Mouse (Mus musculus) limb, embryonic 12.5 days (tissue): ENCODE data around the gene Lgr4. TPM values are rescaled to one million over a fixed set of nuclear protein-coding genes. Genes with fewer than 3 reads are reported as not detected.

Experiments
- ATAC-seq: fragments of 200-750 bp; cut with Nextera tagmentation; 2 replicates; pipeline ENCODE4 v1.8.0; 2017; ENCODE audit warnings: low read depth, moderate TSS enrichment; ENCODE audit not compliant: insufficient number of reproducible peaks, insufficient read depth, low FRiP score, low TSS enrichment
- H3K27ac ChIP-seq: fragments of 300-500 bp; sonication (generic); 2 replicates; pipeline ENCODE4 v1.5.1; 2016; ENCODE audit warnings: mild to moderate bottlenecking, moderate library complexity
- H3K27me3 ChIP-seq: fragments of 300-500 bp; sonication (generic); 2 replicates; pipeline ENCODE4 v1.6.1; 2016; ENCODE audit warnings: mild to moderate bottlenecking, moderate library complexity
- H3K36me3 ChIP-seq: fragments of 300-500 bp; sonication (generic); 2 replicates; pipeline ENCODE4 v1.6.1; 2016; ENCODE audit warnings: mild to moderate bottlenecking, moderate library complexity
- H3K4me1 ChIP-seq: fragments of 300-500 bp; sonication (generic); replicated peaks from 2 replicates; pipeline ENCODE4 v1.6.1; 2016
- H3K4me2 ChIP-seq: fragments of 300-500 bp; sonication (generic); 2 replicates; pipeline ENCODE4 v1.6.1; 2016; ENCODE audit warnings: mild to moderate bottlenecking, moderate library complexity
- H3K4me3 ChIP-seq: fragments of 300-500 bp; sonication (generic); replicated peaks from 2 replicates; pipeline ENCODE4 v1.5.1; 2016; ENCODE audit warnings: mild to moderate bottlenecking
- H3K9ac ChIP-seq: fragments of 300-500 bp; sonication (generic); replicated peaks from 2 replicates; pipeline ENCODE4 v1.6.1; 2016; ENCODE audit warnings: mild to moderate bottlenecking, moderate library complexity
- H3K9me3 ChIP-seq: fragments of 300-500 bp; sonication (generic); 2 replicates; pipeline ENCODE4 v1.6.1; 2016; ENCODE audit warnings: mild to moderate bottlenecking, moderate library complexity
- WGBS: fragments of 180-500 bp; shearing (Covaris S2); methylation state at CpG from one replicate; pipeline ENCODE4 v1.1.7; 2016; 5-methylcytosine and 5-hydroxymethylcytosine counted together
- polyA plus RNA-seq: library from polyadenylated mRNA; unstranded; fragments of >200 nt; fragmentation: Nextera tagmentation; extraction: Ambion mirVana; gene quantifications from 2 replicates; pipeline ENCODE4 v1.2.1, GENCODE M21; 2016

The Lgr4 gene
- polyA plus RNA-seq, 1 experiment from 2014 or later = 22.1 TPM

- ATAC-seq = no peak
- H3K36me3 ChIP-seq = peaks cover 36% of the 10 kb centered on the region
- no peaks in the 10 kb centered on the region; the same call in 1 of the 2 replicates for H3K4me1 ChIP-seq
- H3K4me3 ChIP-seq = no peak overlapping the region
- WGBS = 72% methylated on average over 7 of the region's 7 CpGs
- 0 out of 2 replicates have a peak, but pooled peaks cover 2% of the 10 kb centered on the region for H3K27me3 ChIP-seq
- no peak overlapping the region for H3K9ac ChIP-seq
- H3K9me3 ChIP-seq = no peaks in the 10 kb centered on the region
- H3K4me2 ChIP-seq = no peak overlapping the region
- H3K27ac ChIP-seq = no peak overlapping the region
These were observed 14.6 kb upstream of the Lgr4 start for GRCm38 (mm10) chr2:109902869-109903268.

- Histone ChIP-seq H3K36me3 (peaks cover 23% of the 10 kb centered on the region), H3K4me1 (peaks cover 5% of the 10 kb centered on the region; the same call in 1 of the 2 replicates), H3K27ac (no peak overlapping the region), H3K4me2 (no peak overlapping the region), H3K4me3 (no peak overlapping the region), H3K27me3 (0 out of 2 replicates have a peak, but pooled peaks cover 2% of the 10 kb centered on the region), H3K9me3 (no peaks in the 10 kb centered on the region), H3K9ac (no peak overlapping the region)
- no peak for ATAC-seq
- 0% methylated on average over 7 of the region's 7 CpGs for WGBS
These were observed 13.2 kb upstream of the Lgr4 start for GRCm38 (mm10) chr2:109904171-109904821.

DNA sequence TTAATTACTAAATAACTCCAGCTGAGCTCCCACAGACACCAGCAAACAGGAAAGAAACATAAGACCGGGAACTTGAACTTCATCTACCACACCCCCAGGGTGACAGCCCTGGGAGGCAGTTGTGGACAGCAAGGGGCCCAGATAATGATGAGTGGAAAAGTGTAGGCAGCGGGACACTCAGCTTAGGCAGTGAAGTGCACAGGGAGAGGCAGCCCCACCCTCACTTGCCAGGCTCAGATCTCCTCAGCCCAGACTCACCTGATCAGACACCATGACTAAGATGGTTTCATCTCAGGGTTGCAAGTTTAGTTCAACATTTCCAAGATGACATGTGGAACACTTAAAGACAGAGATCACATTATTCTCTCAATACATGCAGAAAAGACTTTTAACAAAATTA lies 8.3 kb upstream of the Lgr4 start:
- no peaks in the 10 kb centered on the region for H3K36me3 ChIP-seq
- no peak overlapping the region for H3K4me2 ChIP-seq
- no peak overlapping the region for H3K9ac ChIP-seq
- no peak for ATAC-seq
- H3K27me3 ChIP-seq = 0 out of 2 replicates have a peak, but pooled peaks cover 2% of the 10 kb centered on the region
- 63% methylated on average over 2 of the region's 2 CpGs for WGBS
- H3K4me3 ChIP-seq = no peak overlapping the region
- peaks cover 4% of the 10 kb centered on the region; the same call in 1 of the 2 replicates for H3K9me3 ChIP-seq
- no peak overlapping the region for H3K27ac ChIP-seq
- H3K4me1 ChIP-seq = peaks cover 5% of the 10 kb centered on the region; the same call in 1 of the 2 replicates

- H3K36me3 ChIP-seq = no peaks in the 10 kb centered on the region
- peaks cover 4% of the 10 kb centered on the region; the same call in 1 of the 2 replicates for H3K9me3 ChIP-seq
- WGBS = 81% methylated on average over 8 of the region's 8 CpGs
- H3K4me1 ChIP-seq = peaks cover 10% of the 10 kb centered on the region
- H3K27ac ChIP-seq = no peak overlapping the region
- H3K4me2 ChIP-seq = no peak overlapping the region
- no peak for ATAC-seq
- H3K9ac ChIP-seq = no peak overlapping the region
- H3K27me3 ChIP-seq = no peaks in the 10 kb centered on the region
- H3K4me3 ChIP-seq = no peak overlapping the region
These were observed 5.2 kb upstream of the Lgr4 start for GRCm38 (mm10) chr2:109912216-109912615.

DNA sequence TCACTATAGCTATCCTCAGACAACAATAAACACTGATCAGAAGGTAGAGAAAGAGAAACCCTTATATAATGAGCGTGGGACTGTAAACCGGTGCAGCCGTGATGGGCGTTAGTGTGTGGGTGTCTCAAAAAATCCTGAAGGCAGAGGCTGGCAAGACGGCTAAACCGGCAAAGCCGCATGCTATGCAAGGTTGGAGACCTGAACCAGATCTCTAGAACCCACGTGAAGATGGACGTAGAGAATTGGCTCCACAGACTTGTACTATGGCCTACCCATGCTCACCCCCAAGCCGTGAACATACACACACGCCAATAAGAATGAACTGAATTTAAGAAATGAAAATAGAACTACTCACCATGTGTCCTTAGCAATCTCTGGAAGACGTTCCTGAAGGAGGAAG lies 4.7 kb upstream of the Lgr4 start:
- no peak overlapping the region for H3K4me2 ChIP-seq
- no peak for ATAC-seq
- H3K4me1 ChIP-seq = peaks cover 10% of the 10 kb centered on the region
- peaks cover 4% of the 10 kb centered on the region; the same call in 1 of the 2 replicates for H3K9me3 ChIP-seq
- no peaks in the 10 kb centered on the region for H3K36me3 ChIP-seq
- no peak overlapping the region for H3K27ac ChIP-seq
- WGBS = 84% methylated on average over 12 of the region's 12 CpGs
- no peak overlapping the region for H3K4me3 ChIP-seq
- H3K9ac ChIP-seq = no peak overlapping the region
- no peaks in the 10 kb centered on the region for H3K27me3 ChIP-seq

- peaks cover 4% of the 10 kb centered on the region; the same call in 1 of the 2 replicates for H3K9me3 ChIP-seq
- no peaks in the 10 kb centered on the region for H3K27me3 ChIP-seq
- H3K4me1 ChIP-seq = peaks cover 10% of the 10 kb centered on the region
- H3K36me3 ChIP-seq = no peaks in the 10 kb centered on the region
- no peak for ATAC-seq
- H3K9ac ChIP-seq = no peak overlapping the region
- no peak overlapping the region for H3K4me3 ChIP-seq
- H3K4me2 ChIP-seq = no peak overlapping the region
- H3K27ac ChIP-seq = no peak overlapping the region
- WGBS = 65% methylated on average over 8 of the region's 8 CpGs
These were observed 4.2 kb upstream of the Lgr4 start for GRCm38 (mm10) chr2:109913241-109913640.

- H3K9me3 ChIP-seq = peaks cover 4% of the 10 kb centered on the region; the same call in 1 of the 2 replicates
- no peaks in the 10 kb centered on the region for H3K36me3 ChIP-seq
- no peaks in the 10 kb centered on the region for H3K27me3 ChIP-seq
- H3K9ac ChIP-seq = no peak overlapping the region
- H3K4me1 ChIP-seq = peaks cover 16% of the 10 kb centered on the region
- H3K4me3 ChIP-seq = no peak overlapping the region
- ATAC-seq = no peak
- no peak overlapping the region for H3K27ac ChIP-seq
- H3K4me2 ChIP-seq = no peak overlapping the region
These were observed 2.8 kb upstream of the Lgr4 start for GRCm38 (mm10) chr2:109914601-109915000.

DNA sequence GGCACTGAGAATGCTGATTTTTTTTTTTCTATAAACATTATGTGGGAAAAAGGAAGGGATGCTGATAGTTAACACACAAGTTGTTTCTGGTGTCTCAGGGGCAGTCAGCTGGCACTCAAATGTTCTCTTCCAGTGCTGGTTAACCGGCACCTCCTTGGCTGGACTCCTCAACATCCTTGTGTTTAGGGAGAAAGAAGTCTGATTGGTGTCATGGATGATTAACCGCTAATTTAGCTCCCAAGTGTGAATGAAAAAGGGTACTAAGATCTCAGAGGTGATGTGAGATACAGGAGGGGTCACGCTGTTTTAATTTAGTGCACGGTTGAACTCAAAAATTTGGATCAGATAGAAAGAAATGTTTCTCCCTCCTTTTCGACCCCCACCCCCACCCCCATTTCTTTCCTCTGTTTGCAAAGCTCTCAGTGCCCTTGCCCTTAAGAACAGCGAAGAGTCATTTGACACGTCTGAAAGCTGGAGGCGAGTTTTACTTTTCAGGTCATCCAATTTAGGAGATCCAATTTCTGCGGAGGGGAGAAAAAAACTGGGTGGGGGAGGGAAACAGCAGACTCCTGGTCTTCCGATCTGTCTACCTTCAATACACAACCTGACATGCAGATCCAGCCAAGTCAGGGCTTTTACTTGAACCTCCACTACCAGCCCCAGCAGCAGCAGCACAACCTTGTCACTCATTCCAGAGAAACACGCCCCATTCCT lies 508 bp upstream of the Lgr4 start:
- ATAC-seq = no peak; the same call in 1 of the 2 replicates
- Histone ChIP-seq H3K27ac (peak overlapping the region; percentile 99), H3K27me3 (no peaks in the 10 kb centered on the region), H3K9me3 (no peaks in the 10 kb centered on the region), H3K4me3 (peak overlapping the region; percentile 92), H3K9ac (no peak overlapping the region), H3K36me3 (no peaks in the 10 kb centered on the region), H3K4me1 (peaks cover 37% of the 10 kb centered on the region), H3K4me2 (peak overlapping the region; percentile 82)
- WGBS = 3% methylated on average over 11 of the region's 11 CpGs

DNA sequence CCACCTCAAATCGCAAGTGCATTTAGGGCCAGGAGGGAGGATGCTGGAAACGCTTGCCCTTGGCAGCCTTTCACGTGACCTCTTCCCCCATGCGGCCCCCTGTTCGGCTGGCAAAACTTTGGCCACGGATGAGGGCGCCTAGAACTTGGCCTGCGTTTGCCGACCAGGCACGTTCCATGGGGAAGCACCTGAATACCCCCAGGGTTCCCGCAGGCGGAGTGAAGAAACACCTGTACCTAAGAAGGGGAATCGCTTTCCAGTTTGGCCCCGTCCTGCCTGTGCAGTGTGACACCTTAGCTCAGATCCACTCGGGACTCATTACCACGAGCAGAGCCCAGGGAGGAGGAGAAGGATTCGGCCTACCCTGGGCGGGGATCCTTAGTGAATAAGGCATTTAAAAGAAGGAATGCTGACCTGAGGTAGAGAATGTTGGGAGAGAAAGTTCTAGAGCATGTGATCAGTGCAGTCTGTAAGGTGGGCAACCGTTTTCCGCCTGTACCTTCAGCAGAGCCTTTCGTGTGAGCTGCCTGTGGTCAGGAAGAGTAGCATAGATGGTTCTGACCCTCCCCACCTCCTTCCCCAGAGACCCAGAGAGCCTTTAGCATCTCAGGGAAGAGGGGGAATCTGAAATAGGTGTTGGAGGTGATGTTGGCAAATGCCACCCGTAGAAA lies 1.3 kb downstream of the Lgr4 start:
- Histone ChIP-seq H3K27ac (peak overlapping the region; percentile 99), H3K27me3 (no peaks in the 10 kb centered on the region), H3K4me3 (peak overlapping the region; percentile 92), H3K36me3 (no peaks in the 10 kb centered on the region), H3K4me2 (peak overlapping the region; percentile 82), H3K4me1 (peaks cover 39% of the 10 kb centered on the region), H3K9ac (peak overlapping the region; percentile 98), H3K9me3 (no peaks in the 10 kb centered on the region)
- WGBS = 9% methylated on average over 22 of the region's 22 CpGs
- no peak for ATAC-seq

DNA sequence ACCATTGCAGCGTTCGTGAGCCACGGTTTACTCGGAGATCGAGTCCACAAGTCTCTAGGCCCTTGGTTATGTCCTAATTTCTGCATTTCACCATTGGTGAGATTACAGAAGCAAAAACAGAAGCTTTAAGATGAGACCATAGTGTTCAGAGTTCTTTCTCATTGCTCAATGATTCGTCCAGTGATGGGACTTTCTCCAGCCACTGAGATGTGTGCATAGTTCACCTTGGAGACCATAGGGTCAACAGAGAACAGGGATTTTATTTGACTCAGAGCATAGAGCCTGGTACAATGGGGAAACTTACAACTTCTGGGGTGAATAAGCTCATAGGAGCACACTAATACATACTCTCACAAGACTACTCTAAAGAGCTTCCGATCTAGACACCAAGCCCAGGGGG lies 3.0 kb downstream of the Lgr4 start:
- no peaks in the 10 kb centered on the region for H3K9me3 ChIP-seq
- no peak for ATAC-seq
- no peak overlapping the region for H3K27ac ChIP-seq
- 0 out of 2 replicates have a peak overlapping the region, but pooled peaks have one; percentile 18 for H3K9ac ChIP-seq
- WGBS = 90% methylated on average over 7 of the region's 7 CpGs
- peaks cover under 1% of the 10 kb centered on the region; the same call in 1 of the 2 replicates for H3K36me3 ChIP-seq
- peak overlapping the region; percentile 92 for H3K4me3 ChIP-seq
- peak overlapping the region; percentile 82 for H3K4me2 ChIP-seq
- peaks cover 39% of the 10 kb centered on the region for H3K4me1 ChIP-seq
- H3K27me3 ChIP-seq = no peaks in the 10 kb centered on the region
